Mouse (Mus musculus): ENCODE data around the gene Olfr74.
"Not testable (repeated sequence)": the region's sequence is repeated elsewhere in the genome, so short reads cannot be mapped to it uniquely, and the experiment has no call there.

The Olfr74 gene

DNA sequence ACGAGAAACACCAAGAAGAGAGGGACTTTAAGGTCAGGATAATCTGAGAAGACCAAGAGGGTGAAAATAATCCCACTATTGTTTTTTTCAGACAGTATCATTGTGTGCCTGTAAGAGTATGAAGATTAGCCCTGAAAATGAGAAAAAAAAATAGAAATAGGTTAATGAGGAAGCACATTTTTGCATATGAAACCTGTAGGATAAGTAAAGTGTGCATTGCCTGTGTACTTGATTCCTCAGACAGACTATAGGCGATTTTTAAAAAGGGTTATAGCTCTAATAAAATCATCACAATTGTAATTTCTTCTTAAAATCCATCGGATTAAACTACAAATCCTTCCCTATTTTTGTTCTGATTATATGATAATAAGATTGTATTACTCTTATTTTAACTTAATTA lies at the start of gene Olfr74:
TSS of gene Olfr74 (minus strand) at position 101 of the 400 bp plus-strand sequence.
- DNase-seq (ENCODE audit: low spot score) = no peak

DNA sequence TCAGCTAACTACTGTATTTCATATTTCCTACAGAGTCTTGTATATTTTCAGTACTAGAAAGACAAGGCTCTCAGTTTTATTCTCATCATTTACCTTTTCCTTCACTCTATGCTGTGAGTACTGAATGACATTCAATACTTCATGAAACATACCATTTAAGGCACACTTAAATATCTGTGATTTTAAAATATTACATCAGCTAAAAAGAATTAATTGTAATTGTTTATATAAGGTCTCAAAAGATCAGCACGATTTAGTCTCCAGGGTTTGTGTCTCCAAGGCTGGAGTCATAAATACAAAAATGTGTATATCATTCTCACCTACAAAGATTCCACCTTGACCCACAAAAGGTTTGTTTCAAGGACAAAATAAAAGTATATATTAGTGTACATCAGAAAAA lies 48.0 kb upstream of the Olfr74 start, which contains the start of gene Olfr1161:
TSS of gene Olfr1161 (plus strand) at position 301 of the 400 bp plus-strand sequence.
- DNase-seq (ENCODE audit: low spot score) = not testable (repeated sequence)

- no peak for DNase-seq (ENCODE audit: low spot score)
Measured at GRCm38 (mm10) chr2:88007515-88008318, 33.3 kb upstream of the Olfr74 start, which contains the start of gene Olfr1160. Gene Olfr1160 (minus strand): TSS chr2:88008268.

DNA sequence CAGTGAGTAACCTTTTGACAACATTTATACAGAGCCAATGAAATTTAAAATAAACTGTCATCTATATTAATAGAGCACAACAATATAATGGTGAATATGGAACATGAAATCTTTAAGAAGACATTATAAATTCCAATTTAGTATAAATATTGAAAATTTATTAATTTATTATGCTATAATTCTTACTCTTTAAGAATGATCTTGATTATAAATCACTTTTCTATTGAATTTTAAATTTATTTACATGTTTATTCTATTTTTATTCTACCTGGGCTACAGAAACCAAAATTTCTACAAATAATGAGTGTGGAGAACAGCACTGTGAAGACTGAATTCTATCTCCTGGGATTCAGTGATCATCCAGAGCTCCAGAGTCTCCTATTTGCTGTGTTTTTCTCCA lies 15.3 kb upstream of the Olfr74 start, which contains the start of gene Olfr1158:
TSS of gene Olfr1158 (plus strand) at position 301 of the 400 bp plus-strand sequence.
- no peak for DNase-seq (ENCODE audit: low spot score)

GRCm38 (mm10) chr2:87968199-87968598 lies 6.3 kb downstream of the Olfr74 start, which contains the start of gene Olfr1157:
Gene Olfr1157 (minus strand): TSS chr2:87968299.
- DNase-seq (ENCODE audit: low spot score) = no peak

GRCm38 (mm10) chr2:87953000-87953399 lies 21.5 kb downstream of the Olfr74 start, which contains the start of gene Olfr1156:
Gene Olfr1156 (minus strand): TSS chr2:87953100.
- DNase-seq (ENCODE audit: low spot score) = no peak

DNA sequence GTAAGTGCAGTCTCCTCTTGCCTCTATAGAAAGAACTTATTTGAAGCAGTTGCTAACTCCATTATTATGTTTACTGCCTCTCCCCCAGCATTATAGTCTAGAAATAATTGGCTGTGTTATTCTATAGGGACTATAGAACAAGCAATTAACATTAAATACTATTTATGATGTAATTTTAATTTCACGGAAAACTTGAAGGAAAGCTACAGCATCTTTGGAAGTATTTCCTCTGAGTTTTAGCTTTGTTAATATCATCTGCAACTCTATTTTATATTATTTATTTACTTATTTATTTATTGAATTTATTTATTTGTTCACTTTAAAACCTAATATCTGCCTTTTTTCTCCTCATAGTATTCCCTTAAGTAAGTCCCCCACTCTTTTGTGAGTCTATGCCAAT lies 29.4 kb downstream of the Olfr74 start, which contains the start of gene Olfr1155:
TSS of gene Olfr1155 (minus strand) at position 101 of the 400 bp plus-strand sequence.
- no peak for DNase-seq (ENCODE audit: low spot score)

Data from left cerebral cortex, adult 11 months (tissue).